Mouse (Mus musculus) liver, embryonic 16.5 days (tissue): ENCODE results near the gene Ipmk. TPM values are rescaled to one million over a fixed set of nuclear protein-coding genes. Genes with fewer than 3 reads are reported as not detected.

Source experiments
- ATAC-seq: fragments of 200-750 bp; cut with Nextera tagmentation; 2 replicates; pipeline ENCODE4 v1.8.0; 2017; ENCODE audit warnings: low read depth, mild to moderate bottlenecking, moderate number of reproducible peaks, moderate library complexity
- H3K27ac ChIP-seq: fragments of 300-500 bp; sonication (generic); 2 replicates; pipeline ENCODE4 v1.5.1; 2014; ENCODE audit warnings: mild to moderate bottlenecking, low read length
- H3K27me3 ChIP-seq: fragments of 300-500 bp; sonication (generic); 2 replicates; pipeline ENCODE4 v1.6.1; 2014; ENCODE audit warnings: low read depth, low read length, mixed read lengths; ENCODE audit not compliant: control insufficient read depth, insufficient read depth
- H3K36me3 ChIP-seq: fragments of 300-500 bp; sonication (generic); 2 replicates; pipeline ENCODE4 v1.6.1; 2014; ENCODE audit warnings: mild to moderate bottlenecking; ENCODE audit not compliant: control insufficient read depth, insufficient read depth
- H3K4me1 ChIP-seq: fragments of 300-500 bp; sonication (generic); 2 replicates; pipeline ENCODE4 v1.6.1; 2014; ENCODE audit warnings: low read depth, low read length, mixed read lengths; ENCODE audit not compliant: control insufficient read depth
- H3K4me2 ChIP-seq: fragments of 300-500 bp; sonication (generic); 2 replicates; pipeline ENCODE4 v1.6.1; 2014; ENCODE audit warnings: low read depth, low read length, mixed read lengths
- H3K4me3 ChIP-seq: fragments of 300-500 bp; sonication (generic); 2 replicates; pipeline ENCODE4 v1.5.1; 2014; ENCODE audit warnings: low read depth, mild to moderate bottlenecking, low read length
- H3K9ac ChIP-seq: fragments of 300-500 bp; sonication (generic); 2 replicates; pipeline ENCODE4 v1.6.1; 2014; ENCODE audit warnings: low read depth, low read length
- H3K9me3 ChIP-seq: fragments of 300-500 bp; sonication (generic); replicated peaks from 2 replicates; pipeline ENCODE4 v1.6.1; 2016; ENCODE audit warnings: low read length; ENCODE audit not compliant: control insufficient read depth
- WGBS: fragments of 180-500 bp; shearing (Covaris S2); extraction: QIAGEN DNeasy Blood & Tissue Kit; methylation state at CpG from one replicate; pipeline ENCODE4 v1.1.7; 2014; ENCODE audit not compliant: insufficient replicate concordance; 5-methylcytosine and 5-hydroxymethylcytosine counted together
- polyA plus RNA-seq: library from polyadenylated mRNA; unstranded; fragments of >200 nt; fragmentation: Nextera tagmentation; extraction: Ambion mirVana; gene quantifications from 2 replicates; pipeline ENCODE4 v1.2.1, GENCODE M21; 2015

The Ipmk gene
- polyA plus RNA-seq, 1 experiment from 2014 or later = 9.3 TPM

- Histone ChIP-seq H3K4me3 (no peak overlapping the region), H3K36me3 (no peaks in the 10 kb centered on the region), H3K27me3 (no peaks in the 10 kb centered on the region), H3K27ac (no peak overlapping the region), H3K9me3 (no peaks in the 10 kb centered on the region), H3K4me2 (no peak overlapping the region), H3K4me1 (no peaks in the 10 kb centered on the region), H3K9ac (no peak overlapping the region)
- 49% methylated on average over 5 of the region's 5 CpGs for WGBS
- ATAC-seq = no peak
These were observed 74.0 kb downstream of the Ipmk start for GRCm38 (mm10) chr10:71421531-71421930.

- ATAC-seq = no peak
- Histone ChIP-seq H3K4me3 (no peak overlapping the region), H3K4me2 (no peak overlapping the region), H3K27ac (no peak overlapping the region), H3K4me1 (no peaks in the 10 kb centered on the region), H3K36me3 (no peaks in the 10 kb centered on the region), H3K27me3 (no peaks in the 10 kb centered on the region), H3K9me3 (no peaks in the 10 kb centered on the region), H3K9ac (no peak overlapping the region)
- WGBS = 34% methylated on average over 14 of the region's 14 CpGs
These were observed 74.8 kb downstream of the Ipmk start for GRCm38 (mm10) chr10:71422047-71423037.

- Histone ChIP-seq H3K27me3 (no peaks in the 10 kb centered on the region), H3K27ac (no peak overlapping the region), H3K9me3 (no peaks in the 10 kb centered on the region), H3K36me3 (no peaks in the 10 kb centered on the region), H3K4me3 (no peak overlapping the region), H3K4me1 (no peaks in the 10 kb centered on the region), H3K4me2 (no peak overlapping the region), H3K9ac (no peak overlapping the region)
- no peak for ATAC-seq
- 55% methylated on average over 6 of the region's 6 CpGs for WGBS
These were observed 79.2 kb downstream of the Ipmk start for GRCm38 (mm10) chr10:71426740-71427139.

GRCm38 (mm10) chr10:71427381-71427780, 79.8 kb downstream of the Ipmk start:
- no peak overlapping the region for H3K4me2 ChIP-seq

GRCm38 (mm10) chr10:71428246-71428864, 80.8 kb downstream of the Ipmk start:
- Histone ChIP-seq H3K9me3 (no peaks in the 10 kb centered on the region), H3K27ac (no peak overlapping the region), H3K9ac (no peak overlapping the region), H3K27me3 (no peaks in the 10 kb centered on the region), H3K4me2 (no peak overlapping the region), H3K36me3 (no peaks in the 10 kb centered on the region), H3K4me1 (no peaks in the 10 kb centered on the region), H3K4me3 (no peak overlapping the region)
- WGBS = 46% methylated on average over 13 of the region's 13 CpGs
- no peak for ATAC-seq

More at GRCm38 (mm10) chr10:71427381-71427780, 79.8 kb downstream of the Ipmk start:
- Histone ChIP-seq H3K36me3 (no peaks in the 10 kb centered on the region), H3K4me3 (no peak overlapping the region), H3K9me3 (no peaks in the 10 kb centered on the region), H3K9ac (no peak overlapping the region), H3K4me1 (no peaks in the 10 kb centered on the region), H3K27ac (no peak overlapping the region), H3K27me3 (no peaks in the 10 kb centered on the region)
- WGBS = 65% methylated on average over 10 of the region's 10 CpGs
- ATAC-seq = no peak

- Histone ChIP-seq H3K27me3 (no peaks in the 10 kb centered on the region), H3K4me3 (no peak overlapping the region), H3K4me1 (no peaks in the 10 kb centered on the region), H3K4me2 (no peak overlapping the region), H3K27ac (no peak overlapping the region), H3K9me3 (no peaks in the 10 kb centered on the region), H3K36me3 (no peaks in the 10 kb centered on the region), H3K9ac (no peak overlapping the region)
- WGBS = 75% methylated on average over 6 of the region's 6 CpGs
- ATAC-seq = no peak
These were observed 83.1 kb downstream of the Ipmk start for GRCm38 (mm10) chr10:71430661-71431060.

GRCm38 (mm10) chr10:71443086-71443485, 95.5 kb downstream of the Ipmk start:
- Histone ChIP-seq H3K4me1 (no peaks in the 10 kb centered on the region), H3K27me3 (no peaks in the 10 kb centered on the region), H3K9ac (no peak overlapping the region), H3K9me3 (no peaks in the 10 kb centered on the region), H3K4me3 (no peak overlapping the region), H3K4me2 (no peak overlapping the region), H3K27ac (no peak overlapping the region), H3K36me3 (no peaks in the 10 kb centered on the region)
- no peak for ATAC-seq

GRCm38 (mm10) chr10:71447661-71448060, 100.1 kb downstream of the Ipmk start:
- H3K36me3 ChIP-seq = no peaks in the 10 kb centered on the region
- no peak overlapping the region for H3K27ac ChIP-seq
- H3K9ac ChIP-seq = no peak overlapping the region
- no peaks in the 10 kb centered on the region for H3K27me3 ChIP-seq
- WGBS = 65% methylated on average over 8 of the region's 8 CpGs
- H3K4me3 ChIP-seq = no peak overlapping the region
- H3K9me3 ChIP-seq = no peaks in the 10 kb centered on the region
- H3K4me2 ChIP-seq = no peak overlapping the region
- no peak for ATAC-seq
- no peaks in the 10 kb centered on the region for H3K4me1 ChIP-seq

- no peaks in the 10 kb centered on the region for H3K4me1 ChIP-seq
These were observed 100.7 kb downstream of the Ipmk start for GRCm38 (mm10) chr10:71448284-71448683.

More at GRCm38 (mm10) chr10:71448284-71448683, 100.7 kb downstream of the Ipmk start:
- Histone ChIP-seq H3K27ac (no peak overlapping the region), H3K9me3 (no peaks in the 10 kb centered on the region), H3K9ac (no peak overlapping the region), H3K27me3 (no peaks in the 10 kb centered on the region), H3K4me2 (no peak overlapping the region), H3K4me3 (no peak overlapping the region), H3K36me3 (no peaks in the 10 kb centered on the region)
- no peak for ATAC-seq
- WGBS = 57% methylated on average over 5 of the region's 5 CpGs
